In genomic region chr2:117018917-117019538, GRCm38 (mm10) we compare ENCODE assay signal across 8 mouse cellular contexts.
DNase-seq lines count a peak whose midpoint lies in the region; ATAC-seq and TF ChIP-seq lines count a peak whose summit lies in the region.

No protein-coding gene starts in this region.

- peak; percentile 45; the same call in 1 of the 2 replicates for ATAC-seq in forebrain, embryonic 11.5 days (replicated peaks; ENCODE audit: low FRiP score)
- ATAC-seq in forebrain, postnatal 0 days: no peak

- in situ Hi-C loops in ES-E14 (cut with MboI; ENCODE audit: low sequenced_read_pairs in 2 of 2, unreplicated experiment in 2 of 2): no loop called here

- no peak for TF ChIP-seq CTCF in forebrain, postnatal 0 days (IDR thresholded peaks at IDR 0.05; ENCODE audit: low read depth)

- no peak overlapping the region for H3K4me2 ChIP-seq in forebrain, embryonic 11.5 days (ENCODE audit: low read depth, low read length, severe bottlenecking)
- H3K4me2 ChIP-seq in forebrain, postnatal 0 days (ENCODE audit: low read depth): no peak overlapping the region

- no peaks in the 10 kb centered on the region for H3K9me3 ChIP-seq in forebrain, embryonic 11.5 days (ENCODE audit: control insufficient read depth, low read length)
- H3K9me3 ChIP-seq in forebrain, postnatal 0 days (ENCODE audit: low read length): no peaks in the 10 kb centered on the region
- no peaks in the 10 kb centered on the region for H3K9me3 ChIP-seq in ES-E14 (ENCODE audit: control insufficient read depth, insufficient read depth, low read depth, low read length)
- H3K9me3 ChIP-seq in embryonic facial prominence, embryonic 10.5 days: no peaks in the 10 kb centered on the region

- intact Hi-C loops in heart, postnatal 14 days (cut with DNase I): loop anchor here (2.0 to 5.0 kb wide), 3 partner anchors 40 to 98 kb away; no protein-coding TSS in a partner anchor
- intact Hi-C loops in left cerebral cortex, postnatal 25 days (cut with DNase I): loop anchor here (1.0 to 2.0 kb wide), 4 partner anchors 44 to 105 kb away; no protein-coding TSS in a partner anchor

- DNase-seq in forebrain, embryonic 11.5 days (ENCODE audit: low spot score): peak; percentile 67
- DNase-seq in forebrain, postnatal 0 days: no peak
- DNase-seq in ES-E14 (ENCODE audit: low read depth, low spot score): peak; percentile 28
- peak; percentile 87 for DNase-seq in embryonic facial prominence, embryonic 10.5 days (ENCODE audit: low spot score)
- DNase-seq in heart, postnatal 14 days: peak; percentile 82 to 85
- peak; percentile 14 to 56 for DNase-seq in left cerebral cortex, postnatal 25 days (ENCODE audit: low spot score in 2 of 2)
- DNase-seq in monocyte, adult 2 months (ENCODE audit: low read depth in 1 of 2, low spot score in 2 of 2): peak; percentile 30 to 44
- peak; percentile 45 for DNase-seq in yolk sac, embryonic 10.5 days (ENCODE audit: low spot score)

- H3K4me3 ChIP-seq in forebrain, embryonic 11.5 days (ENCODE audit: low read depth, low read length): no peak overlapping the region
- H3K4me3 ChIP-seq in forebrain, postnatal 0 days (ENCODE audit: low read depth, low read length): no peak overlapping the region
- no peak overlapping the region for H3K4me3 ChIP-seq in ES-E14 (ENCODE audit: insufficient read depth in 1 of 2, low read depth in 1 of 2, low read length in 2 of 2, poor library complexity in 1 of 2, severe bottlenecking in 1 of 2)
- no peak overlapping the region for H3K4me3 ChIP-seq in embryonic facial prominence, embryonic 10.5 days

- no peak overlapping the region for H3K9ac ChIP-seq in forebrain, embryonic 11.5 days (ENCODE audit: low read length)
- no peak overlapping the region for H3K9ac ChIP-seq in forebrain, postnatal 0 days
- no peak overlapping the region; the same call in 1 of the 2 replicates for H3K9ac ChIP-seq in ES-E14 (ENCODE audit: insufficient read depth, low read depth, low read length, poor library complexity, severe bottlenecking)

- no peaks in the 10 kb centered on the region for H3K36me3 ChIP-seq in forebrain, embryonic 11.5 days (ENCODE audit: control insufficient read depth, insufficient read depth, low read length)
- no peaks in the 10 kb centered on the region for H3K36me3 ChIP-seq in forebrain, postnatal 0 days (ENCODE audit: insufficient read depth)
- no peaks in the 10 kb centered on the region for H3K36me3 ChIP-seq in ES-E14 (ENCODE audit: control insufficient read depth, insufficient read depth, low read length, poor library complexity, severe bottlenecking)
- H3K36me3 ChIP-seq in embryonic facial prominence, embryonic 10.5 days (replicated peaks): no peaks in the 10 kb centered on the region

- no peaks in the 10 kb centered on the region for H3K27me3 ChIP-seq in forebrain, embryonic 11.5 days (ENCODE audit: control insufficient read depth, insufficient read depth, low read length)
- H3K27me3 ChIP-seq in forebrain, postnatal 0 days (ENCODE audit: insufficient read depth, low read length): no peaks in the 10 kb centered on the region
- H3K27me3 ChIP-seq in embryonic facial prominence, embryonic 10.5 days (replicated peaks; ENCODE audit: low read depth, poor library complexity, severe bottlenecking): no peaks in the 10 kb centered on the region

- H3K4me1 ChIP-seq in forebrain, embryonic 11.5 days (replicated peaks; ENCODE audit: control insufficient read depth, insufficient read depth, low read length): 0 out of 2 replicates have a peak, but pooled peaks cover 3% of the 10 kb centered on the region
- no peaks in the 10 kb centered on the region for H3K4me1 ChIP-seq in forebrain, postnatal 0 days (ENCODE audit: insufficient read depth)
- H3K4me1 ChIP-seq in ES-E14 (ENCODE audit: control insufficient read depth in 2 of 2, insufficient read depth in 2 of 2, low read length in 2 of 2, poor library complexity in 1 of 2): peaks cover 6 to 8% of the 10 kb centered on the region in 2 experiments; a peak in 3 of 4 replicates
- H3K4me1 ChIP-seq in embryonic facial prominence, embryonic 10.5 days: peaks cover 21% of the 10 kb centered on the region

- H3K27ac ChIP-seq in forebrain, embryonic 11.5 days (ENCODE audit: low read depth, low read length): no peak overlapping the region; the same call in 1 of the 2 replicates
- H3K27ac ChIP-seq in forebrain, postnatal 0 days (ENCODE audit: low read depth, low read length): no peak overlapping the region
- peak overlapping the region; percentile 9; the same call in 1 of the 2 replicates for H3K27ac ChIP-seq in ES-E14 (ENCODE audit: insufficient read depth, low read depth, low read length, poor library complexity, severe bottlenecking)
- H3K27ac ChIP-seq in embryonic facial prominence, embryonic 10.5 days (replicated peaks): peak overlapping the region; percentile 73

- 16% methylated on average over 6 of the region's 6 CpGs for WGBS in forebrain, embryonic 11.5 days
- 28% methylated on average over 6 of the region's 6 CpGs for WGBS in forebrain, postnatal 0 days
- WGBS in embryonic facial prominence, embryonic 10.5 days: 10% methylated on average over 6 of the region's 6 CpGs

TF ChIP-seq in ES-E14, 5 proteins besides CTCF, POLR2A, EP300 and RAD21:
- TF ChIP-seq ZNF384 (IDR thresholded peaks at IDR 0.05; ENCODE audit: low read depth, low read length) (peak; percentile 91), ZC3H11A (IDR thresholded peaks at IDR 0.05; ENCODE audit: borderline replicate concordance, low read depth, low read length) (no peak)

Comparison
In these comparisons a context has a peak if more than half of its experiments do, and no peak if none do; other contexts are left out.
1. H3K27ac ChIP-seq: peak in ES-E14 (single experiment) and embryonic facial prominence, embryonic 10.5 days (single experiment); none in forebrain, embryonic 11.5 days (single experiment) and forebrain, postnatal 0 days (single experiment).